Mouse (Mus musculus) brain, adult 10 weeks (tissue): ENCODE measurements around the gene Gm10408. TPM values are rescaled to one million over a fixed set of nuclear protein-coding genes. Genes with fewer than 3 reads are reported as not detected.

Experiments used
- polyA plus RNA-seq: library from polyadenylated mRNA; stranded (reverse); fragments of 350-450 nt; fragmentation: Illumina TruSeq; extraction: RNeasy Lipid Tissue Mini Kit (QIAGEN cat#74804); gene quantifications from one replicate; pipeline ENCODE4 v1.2.3, GENCODE M21; 2015; ENCODE audit warnings: low read depth, low replicate concordance

The Gm10408 gene
- not detected for polyA plus RNA-seq

DNA sequence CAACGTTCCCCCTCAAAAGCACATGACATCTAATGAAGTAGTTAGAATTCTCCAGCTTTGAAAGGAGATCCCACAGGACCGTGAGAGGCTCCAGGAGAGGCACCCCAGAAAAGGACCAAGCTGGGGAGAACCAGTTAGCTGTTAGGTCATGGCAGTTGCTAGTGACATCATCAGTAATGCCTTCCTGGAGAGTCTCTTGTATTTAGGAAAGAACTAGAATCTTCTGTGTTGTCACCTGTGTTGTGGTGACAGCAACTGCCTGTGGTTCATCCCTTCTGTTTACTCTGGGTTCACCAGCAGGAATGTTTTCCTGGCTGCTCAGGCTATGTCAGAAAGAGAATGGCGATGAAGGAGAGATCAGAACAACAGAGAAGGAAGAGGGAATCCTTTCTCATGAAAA, at the start of gene Gm10408:
Gene Gm10408 (plus strand): TSS at position 301 of the 400 bp plus-strand sequence.

DNA sequence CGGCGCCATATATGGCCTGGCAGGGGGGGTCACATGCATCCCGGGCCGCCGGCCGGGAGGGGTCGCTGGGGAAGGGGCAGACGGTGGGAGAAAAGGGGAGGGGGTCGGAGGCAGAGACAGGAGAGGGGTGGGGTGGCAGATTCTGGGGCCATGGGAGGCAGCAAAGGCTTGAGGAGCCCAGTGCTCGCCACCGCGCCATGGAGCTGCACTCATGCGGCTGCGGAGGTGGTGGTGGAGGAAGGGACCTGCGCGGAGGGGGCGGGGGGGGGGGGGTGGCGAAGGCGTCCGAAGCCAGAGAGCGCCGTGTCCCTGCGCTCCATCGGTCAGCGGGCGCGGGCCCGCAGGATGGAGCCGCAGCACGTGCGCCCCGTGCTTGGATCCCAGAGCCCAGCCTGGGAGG, 36.9 kb upstream of the Gm10408 start, which contains the start of gene Gm10409:
Gene Gm10409 (plus strand): TSS at position 301 of the 400 bp plus-strand sequence.

DNA sequence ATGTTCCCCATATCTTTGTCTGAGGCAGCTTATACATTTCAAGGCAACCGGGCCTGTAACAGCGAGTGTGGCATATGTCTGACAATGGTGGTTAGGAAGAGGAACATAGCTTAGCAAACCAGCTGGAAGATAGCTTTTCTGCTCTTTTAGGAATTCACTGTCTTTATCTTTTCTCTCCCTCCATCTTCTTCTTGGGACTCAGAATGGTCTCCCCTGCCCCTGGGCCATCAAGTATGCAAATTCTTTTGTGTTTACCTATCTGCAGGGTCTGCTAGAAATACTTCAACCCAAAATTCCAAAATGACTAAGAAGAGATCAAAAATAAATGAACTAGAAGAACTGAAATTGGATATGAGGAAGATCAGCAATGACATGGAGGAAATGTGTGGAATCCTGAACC, 21.4 kb upstream of the Gm10408 start, which contains the start of gene Gm3005:
Gene Gm3005 (plus strand): TSS at position 301 of the 400 bp plus-strand sequence.

Other genes with a start within 250 kb of the Gm10408 start
- gene D830030K20Rik, start 240.9 kb upstream of the Gm10408 start, polyA plus RNA-seq, result 8.9 TPM
- 0.27 TPM for gene Gm2956, start 116.8 kb upstream of the Gm10408 start, polyA plus RNA-seq
- not detected for gene Gm10413, start 54.3 kb upstream of the Gm10408 start, polyA plus RNA-seq
- 4.3 TPM for gene Gm10409, start 36.8 kb upstream of the Gm10408 start, polyA plus RNA-seq
- gene Gm3005, start 21.3 kb upstream of the Gm10408 start, polyA plus RNA-seq, result 1.4 TPM
- not detected for gene Gm3012, start 185.1 kb downstream of the Gm10408 start, polyA plus RNA-seq
- 4.3 TPM for gene Gm3020, start 202.7 kb downstream of the Gm10408 start, polyA plus RNA-seq
- not detected for gene Gm3043, start 239.4 kb downstream of the Gm10408 start, polyA plus RNA-seq